Mouse (Mus musculus) left cerebral cortex, postnatal 4 days (tissue): ENCODE measurements around the gene Cmc2. TPM values are rescaled to one million over a fixed set of nuclear protein-coding genes. Genes with fewer than 3 reads are reported as not detected.

Source experiments
- DNase-seq: peaks from one replicate; pipeline ENCODE4 v3.0.0-alpha.2; 2022
- intact Hi-C: fragments of 180-260 bp; cut with DNase I; formaldehyde crosslinking; loops from one replicate; pipeline ENCODE4 v1.15.1; 2025
- total RNA-seq, 2 experiments: library from RNA; stranded (reverse); gene quantifications; 2 replicates each; pipeline ENCODE4 v1.2.3; 2021

Gene Cmc2
- total RNA-seq, 2 experiments from 2014 or later = 7.7 to 9.8 TPM

DNA sequence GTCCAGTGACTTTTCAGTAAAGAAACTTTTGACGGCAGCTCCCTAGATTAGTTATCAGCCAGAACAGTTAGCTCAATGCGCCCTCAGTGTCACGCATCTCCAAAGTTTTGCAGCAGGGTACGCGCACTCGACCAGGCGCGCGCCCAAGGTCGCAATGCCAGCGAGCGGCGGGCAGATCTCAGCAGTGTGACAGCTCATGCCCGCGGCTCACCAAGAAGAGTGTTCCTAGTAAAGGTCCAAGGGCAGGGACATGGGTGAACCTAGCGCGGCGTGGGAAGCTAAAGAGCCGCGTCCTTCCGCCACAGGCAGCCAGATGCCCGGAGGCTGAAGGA is 284 bp downstream of the Cmc2 start:
- no peak for DNase-seq
- intact Hi-C loops = no loop called here

DNA sequence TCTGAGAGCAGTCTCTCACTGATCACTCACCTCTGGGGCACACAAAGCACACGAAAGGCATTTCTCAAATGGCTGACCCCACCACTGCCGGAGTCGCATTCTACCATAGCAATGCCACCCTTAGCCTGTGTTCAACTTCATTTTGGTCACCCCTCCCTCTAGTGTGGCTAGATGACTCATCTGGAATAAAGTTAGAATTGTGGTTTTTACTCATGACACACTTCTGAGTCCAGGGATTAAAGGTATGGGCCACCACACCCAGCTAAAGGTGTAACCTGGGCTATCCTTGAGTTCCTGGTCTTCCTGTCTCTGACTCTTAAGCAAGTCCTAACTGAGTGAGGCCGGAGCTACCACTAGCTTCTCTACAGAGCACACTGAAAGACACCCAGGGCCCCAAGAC is 15.4 kb downstream of the Cmc2 start:
- intact Hi-C loops = no loop called here

GRCm38 (mm10) chr8:116905252-116905651 is 16.0 kb downstream of the Cmc2 start:
- intact Hi-C loops = no loop called here
- no peak for DNase-seq

More for the DNA sequence above, 15.4 kb downstream of the Cmc2 start:
- no peak for DNase-seq

GRCm38 (mm10) chr8:116904736-116905135 is 16.5 kb downstream of the Cmc2 start:
- DNase-seq = no peak
- intact Hi-C loops = no loop called here

DNA sequence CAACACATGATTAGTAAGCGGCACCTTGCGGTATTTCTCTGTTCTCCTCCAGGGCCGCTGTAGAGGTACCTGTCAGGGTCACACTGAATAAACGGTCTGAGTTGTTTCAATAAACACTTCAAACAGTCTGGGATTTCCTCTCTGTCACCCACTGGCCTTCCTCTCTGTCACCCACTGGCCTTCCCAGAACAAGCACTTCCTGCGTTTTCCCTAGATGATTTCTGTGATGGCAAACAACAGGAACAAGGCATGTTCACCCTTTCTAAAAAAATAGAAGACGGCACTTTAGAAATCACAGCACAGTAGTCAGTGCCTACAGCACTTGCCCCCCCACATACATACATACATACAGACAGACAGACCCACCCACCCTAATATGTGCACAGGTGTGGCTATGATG is 25.7 kb downstream of the Cmc2 start:
- no peak for DNase-seq
- intact Hi-C loops = no loop called here

GRCm38 (mm10) chr8:116893938-116894337 is 27.3 kb downstream of the Cmc2 start:
- intact Hi-C loops = no loop called here
- no peak for DNase-seq

GRCm38 (mm10) chr8:116892636-116893035 is 28.6 kb downstream of the Cmc2 start:
- DNase-seq = no peak
- intact Hi-C loops = no loop called here

GRCm38 (mm10) chr8:116892130-116892529 is 29.1 kb downstream of the Cmc2 start:
- intact Hi-C loops = no loop called here
- DNase-seq = no peak

DNA sequence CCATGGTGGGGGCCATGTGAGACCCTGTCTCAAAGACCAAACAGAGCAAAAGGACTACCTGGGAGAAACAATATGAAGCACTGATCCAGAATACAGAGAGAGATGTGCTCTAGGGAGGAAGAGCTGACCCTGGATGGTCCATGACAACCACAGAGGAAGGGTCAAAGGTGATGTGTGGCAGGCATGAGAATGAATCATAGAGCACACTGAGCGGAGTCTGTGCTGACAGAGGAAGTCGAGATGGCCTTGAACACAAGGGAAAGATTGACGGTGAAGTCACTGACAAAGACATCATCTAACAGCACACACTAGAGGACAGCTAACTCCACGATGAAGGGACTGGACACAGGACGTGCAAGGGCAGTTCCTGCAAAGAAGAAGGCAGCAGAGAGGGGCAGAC is 29.8 kb downstream of the Cmc2 start:
- intact Hi-C loops = no loop called here
- no peak for DNase-seq

- intact Hi-C loops = no loop called here
- peak; percentile 44 for DNase-seq
Measured at GRCm38 (mm10) chr8:116887813-116888212, 33.4 kb downstream of the Cmc2 start.

GRCm38 (mm10) chr8:116881396-116881795 is 39.9 kb downstream of the Cmc2 start:
- intact Hi-C loops = no loop called here
- no peak for DNase-seq

DNA sequence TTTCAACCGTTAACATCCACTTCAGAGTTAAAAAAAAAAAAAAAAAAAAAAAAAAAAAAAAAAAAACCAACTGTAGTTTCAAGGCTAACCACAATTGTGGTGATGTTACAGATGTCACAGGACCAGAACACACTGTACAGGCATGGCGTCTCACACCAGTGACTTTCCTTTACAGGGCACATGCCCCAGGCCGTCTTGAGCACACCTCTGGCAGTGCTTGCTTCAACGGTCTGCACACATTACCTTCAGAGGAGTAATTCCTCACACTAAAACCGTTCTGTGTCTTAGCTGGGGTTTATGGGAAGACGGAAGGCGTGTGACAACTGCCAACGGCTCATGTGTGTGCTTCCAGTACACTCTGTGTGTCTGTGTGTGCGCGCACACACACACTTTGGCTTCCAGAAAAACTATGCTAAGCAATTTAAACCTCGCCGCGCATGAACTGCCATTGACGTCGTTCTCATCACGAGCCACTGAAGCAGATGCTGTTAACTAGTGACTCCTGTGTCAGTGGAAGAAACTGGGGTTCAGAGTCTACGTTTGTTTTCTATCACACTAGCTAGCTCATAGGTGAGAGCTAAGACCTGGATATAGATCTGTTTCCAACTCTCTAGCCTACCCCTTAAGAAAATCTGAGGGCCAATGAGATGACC is 45.3 kb downstream of the Cmc2 start:
- intact Hi-C loops = no loop called here
- DNase-seq = no peak

GRCm38 (mm10) chr8:116873986-116874385 is 47.3 kb downstream of the Cmc2 start:
- DNase-seq = no peak
- intact Hi-C loops = loop anchor here (5.0 kb wide), 1 partner anchor 392 kb away; no protein-coding TSS in a partner anchor

- DNase-seq = no peak
- intact Hi-C loops = loop anchor here (5.0 kb wide), 1 partner anchor 391 kb away; no protein-coding TSS in a partner anchor
Measured at GRCm38 (mm10) chr8:116873586-116873985, 47.7 kb downstream of the Cmc2 start.

- intact Hi-C loops = loop anchor here (5.0 kb wide), 1 partner anchor 391 kb away; no protein-coding TSS in a partner anchor
- no peak for DNase-seq
Measured at GRCm38 (mm10) chr8:116872761-116873342, 48.4 kb downstream of the Cmc2 start.

GRCm38 (mm10) chr8:116868699-116869098 is 52.6 kb downstream of the Cmc2 start:
- DNase-seq = peak; percentile 70
- intact Hi-C loops = no loop called here

- intact Hi-C loops = no loop called here
- no peak for DNase-seq
Measured at GRCm38 (mm10) chr8:116867321-116867720, 53.9 kb downstream of the Cmc2 start.

DNA sequence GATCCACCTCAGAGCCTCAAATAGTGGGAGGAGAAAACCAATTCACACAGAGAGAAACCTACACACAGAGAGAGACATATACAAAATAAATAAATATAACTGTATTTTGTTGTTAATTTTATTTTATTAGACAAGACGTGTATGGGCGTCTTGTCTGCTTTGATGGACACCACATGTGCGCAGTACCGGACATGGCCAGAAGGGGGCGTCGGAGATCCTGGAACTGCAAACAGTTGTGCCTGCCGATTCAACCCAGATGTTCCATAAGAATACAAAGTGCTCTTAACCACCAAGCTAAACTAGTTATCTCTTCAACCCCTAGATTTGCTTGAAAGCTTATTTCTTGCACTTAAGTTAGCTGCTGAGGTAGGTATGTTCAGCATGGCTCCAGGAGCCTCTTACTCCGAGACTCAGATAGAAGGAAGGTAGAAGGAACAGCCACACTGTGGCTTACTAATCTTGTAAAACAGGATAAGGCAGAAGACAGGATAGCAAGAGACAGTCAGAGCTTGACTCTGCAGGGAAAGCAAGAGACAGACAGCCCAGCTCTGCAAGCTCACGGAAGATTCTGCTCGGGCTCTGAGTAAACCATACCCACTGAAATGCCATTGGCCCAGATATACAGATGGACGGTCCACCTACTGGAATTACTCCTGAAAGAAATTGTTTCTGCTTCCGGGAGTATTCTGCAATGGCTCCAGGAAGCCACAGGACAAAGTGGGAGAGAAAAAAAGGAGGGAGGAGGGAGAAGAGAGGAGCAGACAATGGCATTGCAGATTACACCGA is 54.9 kb downstream of the Cmc2 start:
- intact Hi-C loops = no loop called here
- DNase-seq = peak; percentile 29

- DNase-seq = no peak
- intact Hi-C loops = no loop called here
Measured at GRCm38 (mm10) chr8:116864514-116864913, 56.7 kb downstream of the Cmc2 start.

GRCm38 (mm10) chr8:116864022-116864387 is 57.2 kb downstream of the Cmc2 start:
- no peak for DNase-seq
- intact Hi-C loops = no loop called here

DNA sequence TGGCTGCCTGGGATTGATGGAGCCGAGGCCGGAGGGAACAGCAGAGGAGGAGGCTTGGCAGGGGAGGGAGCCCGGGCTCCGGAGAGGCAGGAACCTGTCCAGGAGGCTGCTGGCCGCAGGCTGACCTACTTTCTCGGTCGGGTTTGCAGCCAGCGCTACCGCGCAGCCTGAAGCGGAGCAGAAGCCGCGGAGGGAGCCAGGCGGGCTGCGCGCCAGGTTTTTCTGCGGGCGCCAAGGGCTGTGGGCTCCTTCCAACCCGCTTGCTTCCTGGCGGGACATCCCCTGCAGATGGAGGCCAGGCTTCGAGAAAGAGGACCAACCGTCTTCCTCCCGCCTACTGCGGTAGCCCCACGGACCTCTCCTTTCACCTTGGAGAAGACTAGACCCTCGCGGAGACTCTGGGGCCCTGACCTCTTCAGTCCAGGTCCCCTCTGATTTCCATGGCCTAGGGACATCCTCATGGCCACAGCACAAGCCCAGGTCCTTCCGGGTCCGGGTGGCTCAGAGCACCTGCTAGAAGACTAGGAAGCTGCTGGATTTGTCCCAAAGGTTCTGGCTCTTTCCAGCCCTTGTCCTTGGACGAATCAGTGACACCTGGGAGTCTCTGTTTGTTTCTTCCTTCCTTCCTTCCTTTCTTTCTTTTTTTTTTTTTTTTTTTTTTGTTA is 57.8 kb downstream of the Cmc2 start:
- intact Hi-C loops = no loop called here
- peak; percentile 87 for DNase-seq
